29 mouse cellular contexts compared by ENCODE assay signal in the genomic region with DNA sequence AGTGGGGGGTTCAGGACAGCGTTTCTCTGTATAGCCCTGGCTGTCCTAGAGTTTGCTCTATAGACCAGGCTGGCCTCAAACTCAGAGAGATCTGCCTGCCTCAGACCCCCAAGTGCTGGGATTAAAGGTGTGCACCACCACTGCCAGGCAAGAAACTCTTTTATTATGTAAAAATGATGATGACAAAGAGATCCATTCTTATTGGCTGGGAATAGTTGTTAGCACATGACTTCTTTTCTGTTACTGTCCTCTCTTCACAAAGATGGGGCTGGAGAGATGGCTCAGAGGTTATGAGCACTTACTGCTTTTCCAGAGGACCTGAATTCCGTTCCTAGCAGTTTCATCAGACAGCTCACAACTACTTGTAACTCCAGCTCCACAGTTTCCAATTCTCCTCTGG. TPM values are rescaled to one million over a fixed set of nuclear protein-coding genes. Genes with fewer than 3 reads are reported as not detected.
"Had no signal": no experiment of that assay in that cellular context is flagged by ENCODE, and none has a peak within 500 bp of the region (broad histone marks: within the 10 kb centered on the region; RNA-seq: fewer than 3 reads in every experiment).

No protein-coding gene starts in this region.

- ATAC-seq: hindbrain, postnatal 0 days; intestine, embryonic 16.5 days; liver, postnatal 0 days had no signal

- H3K27ac ChIP-seq: gastrocnemius, adult 2 months; heart, embryonic 10.5 days; hindbrain, embryonic 13.5 days; hindbrain, embryonic 15.5 days; hindbrain, postnatal 0 days; kidney, embryonic 15.5 days; kidney, postnatal 0 days; limb, embryonic 13.5 days; limb, embryonic 15.5 days; liver, embryonic 13.5 days; liver, embryonic 15.5 days had no signal

- H3K4me3 ChIP-seq: gastrocnemius, adult 2 months; heart, embryonic 10.5 days; heart, embryonic 12.5 days; hindbrain, embryonic 13.5 days; hindbrain, embryonic 15.5 days; kidney, embryonic 15.5 days; limb, embryonic 13.5 days; limb, embryonic 15.5 days; liver, embryonic 13.5 days; liver, embryonic 15.5 days had no signal

- H3K9ac ChIP-seq: heart, embryonic 12.5 days; hindbrain, embryonic 13.5 days; hindbrain, embryonic 15.5 days; kidney, embryonic 15.5 days; limb, embryonic 13.5 days; limb, embryonic 15.5 days; liver, embryonic 13.5 days; liver, embryonic 15.5 days; liver, postnatal 0 days had no signal

- H3K9me3 ChIP-seq: heart, embryonic 10.5 days; heart, embryonic 12.5 days; hindbrain, embryonic 13.5 days; hindbrain, embryonic 15.5 days; kidney, embryonic 15.5 days; limb, embryonic 13.5 days; limb, embryonic 15.5 days; liver, embryonic 13.5 days; liver, embryonic 15.5 days had no signal

- H3K4me1 ChIP-seq: heart, embryonic 12.5 days; hindbrain, embryonic 13.5 days; hindbrain, embryonic 15.5 days; kidney, embryonic 15.5 days; limb, embryonic 13.5 days; limb, embryonic 15.5 days; liver, embryonic 13.5 days; liver, embryonic 15.5 days had no signal

- DNase-seq: gastrocnemius, adult 2 months; gastrocnemius, postnatal 10 days; gastrocnemius, postnatal 25 days; heart, adult 18-20 months; heart, postnatal 10 days; heart, postnatal 36 days; kidney, adult 11 months; kidney, adult 2 months; kidney, adult 9 months; kidney, postnatal 14 days; kidney, postnatal 36 days; layer of hippocampus, adult 9-11 months; layer of hippocampus, postnatal 36 days; liver, embryonic 13.5 days; liver, postnatal 0 days had no signal

- H3K36me3 ChIP-seq: heart, embryonic 10.5 days; heart, embryonic 12.5 days; hindbrain, embryonic 13.5 days; hindbrain, embryonic 15.5 days; kidney, embryonic 15.5 days; limb, embryonic 13.5 days; limb, embryonic 15.5 days; liver, embryonic 13.5 days; liver, embryonic 15.5 days had no signal

RNA-seq across cellular contexts. Expression of a gene that starts 14.4 kb away (rescaled TPM):
- total RNA-seq: hematopoietic stem cell, adult 5-6 weeks; hindbrain, postnatal 0 days; layer of hippocampus, postnatal 36 days; left cerebral cortex, adult 18-20 months; left cerebral cortex, adult 8-10 months had no signal
